12 mouse cellular contexts compared by ENCODE assay signal in genomic region chr6:38960367-38960766, GRCm38 (mm10).
DNase-seq lines count a peak whose midpoint lies in the region; TF ChIP-seq lines count a peak whose summit lies in the region.
"Had no signal": no experiment of that assay in that cellular context is flagged by ENCODE, and none has a peak within 500 bp of the region (broad histone marks: within the 10 kb centered on the region; RNA-seq: fewer than 3 reads in every experiment).

No protein-coding gene starts in this region.

- no peaks in the 10 kb centered on the region for H3K36me3 ChIP-seq in kidney, adult 2 months (ENCODE audit: control insufficient read depth, insufficient read depth, low read length)
- H3K36me3 ChIP-seq: G1E; hindbrain, embryonic 12.5 days; midbrain, embryonic 12.5 days had no signal

- no peak for TF ChIP-seq CTCF in kidney, adult 2 months (conservative IDR thresholded peaks at IDR 0.05; ENCODE audit: insufficient read depth, insufficient read length, low read depth, low read length)

- no peak overlapping the region for H3K4me3 ChIP-seq in kidney, adult 2 months (ENCODE audit: insufficient read depth, low read depth, low read length)
- H3K4me3 ChIP-seq: hindbrain, embryonic 12.5 days; layer of hippocampus, adult 2 months; midbrain, embryonic 12.5 days had no signal

- H3K27me3 ChIP-seq in kidney, adult 2 months (replicated peaks; ENCODE audit: control insufficient read depth, insufficient read depth, low read length), result no peaks in the 10 kb centered on the region
- H3K27me3 ChIP-seq: hindbrain, embryonic 12.5 days; midbrain, embryonic 12.5 days had no signal

- DNase-seq in adrenal gland, postnatal 14 days, result peak; percentile 53
- DNase-seq in adrenal gland, adult 18-20 months (ENCODE audit: low spot score in 2 of 2), result no peak
- peak; percentile 56 for DNase-seq in kidney, adult 2 months
- DNase-seq in kidney, adult 8-10 months, result no peak
- peak; percentile 53 for DNase-seq in NIH3T3 (ENCODE audit: low read depth)
- peak; percentile 41 to 68 for DNase-seq in cerebellum, postnatal 25 days
- no peak for DNase-seq in frontal cortex, postnatal 36 days (ENCODE audit: low spot score in 2 of 2)
- no peak for DNase-seq in layer of hippocampus, adult 18-20 months (ENCODE audit: low spot score in 2 of 2)

- WGBS in kidney, adult 2 months, result 62% methylated on average over 3 of the region's 3 CpGs

- no peak overlapping the region for H3K27ac ChIP-seq in kidney, adult 2 months (ENCODE audit: insufficient read depth, low read depth, low read length)
- H3K27ac ChIP-seq: midbrain, embryonic 12.5 days had no signal

- peaks cover 12% of the 10 kb centered on the region for H3K4me1 ChIP-seq in kidney, adult 2 months (ENCODE audit: control insufficient read depth, insufficient read depth, low read length)
- H3K4me1 ChIP-seq: midbrain, embryonic 12.5 days had no signal

- no peak for TF ChIP-seq POLR2A in kidney, adult 2 months (IDR thresholded peaks at IDR 0.05; ENCODE audit: low read depth, low read length)

Comparison
In these comparisons a context has a peak if more than half of its experiments do, and no peak if none do; other contexts are left out.
1. DNase-seq: peak in adrenal gland, postnatal 14 days (single experiment), kidney, adult 2 months (single experiment), NIH3T3 (single experiment) and cerebellum, postnatal 25 days (2 of 2); none in adrenal gland, adult 18-20 months (0 of 2), kidney, adult 8-10 months (0 of 2), frontal cortex, postnatal 36 days (0 of 2) and layer of hippocampus, adult 18-20 months (0 of 2).